In genomic region chr3:100969176-100969917, GRCm38 (mm10) we compare ENCODE assay signal across 8 mouse cellular contexts. TPM values are rescaled to one million over a fixed set of nuclear protein-coding genes. Genes with fewer than 3 reads are reported as not detected.
DNase-seq lines count a peak whose midpoint lies in the region; ATAC-seq and TF ChIP-seq lines count a peak whose summit lies in the region.

Gene Ttf2 (minus strand): TSS chr3:100969663.

- no peaks in the 10 kb centered on the region for H3K9me3 ChIP-seq in embryonic facial prominence, embryonic 13.5 days
- no peaks in the 10 kb centered on the region for H3K9me3 ChIP-seq in limb, embryonic 12.5 days
- no peaks in the 10 kb centered on the region for H3K9me3 ChIP-seq in midbrain, embryonic 15.5 days

- peak within 1 kb of the TSS; percentile 85 for H3K4me2 ChIP-seq in embryonic facial prominence, embryonic 13.5 days
- peak within 1 kb of the TSS; percentile 85 for H3K4me2 ChIP-seq in limb, embryonic 12.5 days
- H3K4me2 ChIP-seq in midbrain, embryonic 15.5 days, result peak within 1 kb of the TSS; percentile 96

- H3K27ac ChIP-seq in embryonic facial prominence, embryonic 13.5 days, result no peak within 1 kb of the TSS
- no peak within 1 kb of the TSS for H3K27ac ChIP-seq in kidney, adult 2 months (ENCODE audit: insufficient read depth, low read depth, low read length)
- 0 out of 2 replicates have a peak within 1 kb of the TSS, but pooled peaks have one; percentile 29 for H3K27ac ChIP-seq in limb, embryonic 12.5 days
- no peak within 1 kb of the TSS for H3K27ac ChIP-seq in midbrain, embryonic 15.5 days
- H3K27ac ChIP-seq in spleen, adult 2 months (ENCODE audit: insufficient read depth, low read length), result no peak within 1 kb of the TSS

- peaks cover 8% of the 10 kb centered on the region for H3K4me1 ChIP-seq in embryonic facial prominence, embryonic 13.5 days
- no peaks in the 10 kb centered on the region; the same call in 1 of the 2 replicates for H3K4me1 ChIP-seq in kidney, adult 2 months (ENCODE audit: control insufficient read depth, insufficient read depth, low read length)
- peaks cover 8% of the 10 kb centered on the region for H3K4me1 ChIP-seq in limb, embryonic 12.5 days (replicated peaks)
- H3K4me1 ChIP-seq in midbrain, embryonic 15.5 days, result peaks cover 10% of the 10 kb centered on the region
- H3K4me1 ChIP-seq in spleen, adult 2 months (ENCODE audit: control insufficient read depth, insufficient read depth, insufficient read length), result no peaks in the 10 kb centered on the region

- TF ChIP-seq POLR2A in kidney, adult 2 months (IDR thresholded peaks at IDR 0.05; ENCODE audit: low read depth, low read length), result no peak
- no peak for TF ChIP-seq POLR2A in spleen, adult 2 months (IDR thresholded peaks at IDR 0.05; ENCODE audit: low read depth, low read length)

- no peaks in the 10 kb centered on the region for H3K27me3 ChIP-seq in embryonic facial prominence, embryonic 13.5 days
- no peaks in the 10 kb centered on the region for H3K27me3 ChIP-seq in kidney, adult 2 months (replicated peaks; ENCODE audit: control insufficient read depth, insufficient read depth, low read length)
- H3K27me3 ChIP-seq in limb, embryonic 12.5 days, result no peaks in the 10 kb centered on the region
- no peaks in the 10 kb centered on the region for H3K27me3 ChIP-seq in midbrain, embryonic 15.5 days (replicated peaks)
- no peaks in the 10 kb centered on the region for H3K27me3 ChIP-seq in spleen, adult 2 months (ENCODE audit: control insufficient read depth, insufficient read depth, low read length)

- peak within 1 kb of the TSS; percentile 85 for H3K9ac ChIP-seq in embryonic facial prominence, embryonic 13.5 days
- peak within 1 kb of the TSS; percentile 69 for H3K9ac ChIP-seq in limb, embryonic 12.5 days (replicated peaks)
- peak within 1 kb of the TSS; percentile 61 for H3K9ac ChIP-seq in midbrain, embryonic 15.5 days

- no peaks in the 10 kb centered on the region; the same call in 1 of the 2 replicates for H3K36me3 ChIP-seq in embryonic facial prominence, embryonic 13.5 days
- H3K36me3 ChIP-seq in kidney, adult 2 months (ENCODE audit: control insufficient read depth, insufficient read depth, low read length), result no peaks in the 10 kb centered on the region
- peaks cover 16% of the 10 kb centered on the region; the same call in 1 of the 2 replicates for H3K36me3 ChIP-seq in limb, embryonic 12.5 days
- H3K36me3 ChIP-seq in midbrain, embryonic 15.5 days (replicated peaks), result no peaks in the 10 kb centered on the region
- H3K36me3 ChIP-seq in spleen, adult 2 months (ENCODE audit: control insufficient read depth, insufficient read depth, low read length), result 0 out of 2 replicates have a peak, but pooled peaks cover 2% of the 10 kb centered on the region

- no peak for TF ChIP-seq CTCF in kidney, adult 2 months (conservative IDR thresholded peaks at IDR 0.05; ENCODE audit: insufficient read depth, insufficient read length, low read depth, low read length)
- no peak for TF ChIP-seq CTCF in spleen, adult 2 months (IDR thresholded peaks at IDR 0.05; ENCODE audit: extremely low read depth, insufficient read depth, insufficient read length, insufficient replicate concordance)

- ATAC-seq in embryonic facial prominence, embryonic 13.5 days (ENCODE audit: insufficient number of reproducible peaks, insufficient read depth, low FRiP score, low TSS enrichment, low read depth), result peak; percentile 95
- ATAC-seq in limb, embryonic 12.5 days (ENCODE audit: insufficient number of reproducible peaks, insufficient read depth, low FRiP score, low TSS enrichment, low read depth), result peak; percentile 91
- peak; percentile 98 for ATAC-seq in midbrain, embryonic 15.5 days (replicated peaks)

- DNase-seq in 3134 (ENCODE audit: extremely low read depth, insufficient read length, low spot score), result peak; percentile 97
- peak; percentile 94 to 95 for DNase-seq in adrenal gland, postnatal 36 days
- DNase-seq in heart, adult 18-20 months, result peak; percentile 95 to 99
- DNase-seq in kidney, adult 2 months, result peak; percentile 97
- DNase-seq in spleen, adult 2 months (ENCODE audit: low read depth in 1 of 2, low spot score in 2 of 2), result peak; percentile 72 to 87

- H3K4me3 ChIP-seq in embryonic facial prominence, embryonic 13.5 days, result peak within 1 kb of the TSS; percentile 73
- H3K4me3 ChIP-seq in kidney, adult 2 months (ENCODE audit: insufficient read depth, low read depth, low read length), result peak within 1 kb of the TSS; percentile 63
- H3K4me3 ChIP-seq in limb, embryonic 12.5 days (replicated peaks), result peak within 1 kb of the TSS; percentile 72
- H3K4me3 ChIP-seq in midbrain, embryonic 15.5 days, result peak within 1 kb of the TSS; percentile 78
- peak within 1 kb of the TSS; percentile 88 for H3K4me3 ChIP-seq in spleen, adult 2 months (ENCODE audit: extremely low read depth, insufficient read depth, insufficient read length)

- under 1% methylated on average over 40 of the region's 40 CpGs for WGBS in embryonic facial prominence, embryonic 13.5 days
- WGBS in kidney, adult 2 months, result under 1% methylated on average over 40 of the region's 40 CpGs
- WGBS in limb, embryonic 12.5 days, result under 1% methylated on average over 40 of the region's 40 CpGs
- WGBS in midbrain, embryonic 15.5 days, result under 1% methylated on average over 40 of the region's 40 CpGs
- under 1% methylated on average over 40 of the region's 40 CpGs for WGBS in spleen, adult 2 months

RNA-seq across cellular contexts. Expression of gene Ttf2, which starts in this region (rescaled TPM):
- 10 to 100 TPM in 1 of 2 experiments, 1 to 10 TPM in 1; 8.8 to 10.7 TPM for total RNA-seq in adrenal gland, postnatal 36 days (2021)
- 15.5 and 15.9 TPM in 2 replicates for polyA plus RNA-seq in embryonic facial prominence, embryonic 13.5 days (2015; fragmentation: Nextera tagmentation; extraction: Ambion mirVana)
- 1 to 10 TPM; 2.1 to 2.3 TPM for total RNA-seq in heart, adult 18-20 months (2021)
- 2.6 and 3.2 TPM in 2 replicates for polyA plus RNA-seq in kidney, adult 2 months (2012; rRNA removed)
- polyA plus RNA-seq in limb, embryonic 12.5 days (2016; fragmentation: Nextera tagmentation; extraction: Ambion mirVana), result 24.2 and 25.5 TPM in 2 replicates
- 3.9 and 4.3 TPM in 2 replicates for polyA plus RNA-seq in midbrain, embryonic 15.5 days (2015; fragmentation: Nextera tagmentation; extraction: Ambion mirVana)
- polyA plus RNA-seq in spleen, adult 2 months (2012; rRNA removed), result 3.1 and 3.3 TPM in 2 replicates
